Mouse (Mus musculus): ENCODE results near the gene Ccnd1.

GRCm38 (mm10) chr7:144888564-144889299 is 51.0 kb downstream of the Ccnd1 start:
- no peak for TF ChIP-seq CTCF (IDR thresholded peaks at IDR 0.05; ENCODE audit: insufficient read depth, low read length)
- no peak for TF ChIP-seq POLR2A (IDR thresholded peaks at IDR 0.05; ENCODE audit: borderline replicate concordance, extremely low read depth, low read depth, low read length)
